Mouse (Mus musculus): ENCODE data around the gene 9930104L06Rik. TPM values are rescaled to one million over a fixed set of nuclear protein-coding genes. Genes with fewer than 3 reads are reported as not detected.

The 9930104L06Rik gene
- polyA plus RNA-seq (2014; fragmentation: Nextera tagmentation; extraction: Ambion mirVana) = 3.8 and 4.3 TPM in 2 replicates

DNA sequence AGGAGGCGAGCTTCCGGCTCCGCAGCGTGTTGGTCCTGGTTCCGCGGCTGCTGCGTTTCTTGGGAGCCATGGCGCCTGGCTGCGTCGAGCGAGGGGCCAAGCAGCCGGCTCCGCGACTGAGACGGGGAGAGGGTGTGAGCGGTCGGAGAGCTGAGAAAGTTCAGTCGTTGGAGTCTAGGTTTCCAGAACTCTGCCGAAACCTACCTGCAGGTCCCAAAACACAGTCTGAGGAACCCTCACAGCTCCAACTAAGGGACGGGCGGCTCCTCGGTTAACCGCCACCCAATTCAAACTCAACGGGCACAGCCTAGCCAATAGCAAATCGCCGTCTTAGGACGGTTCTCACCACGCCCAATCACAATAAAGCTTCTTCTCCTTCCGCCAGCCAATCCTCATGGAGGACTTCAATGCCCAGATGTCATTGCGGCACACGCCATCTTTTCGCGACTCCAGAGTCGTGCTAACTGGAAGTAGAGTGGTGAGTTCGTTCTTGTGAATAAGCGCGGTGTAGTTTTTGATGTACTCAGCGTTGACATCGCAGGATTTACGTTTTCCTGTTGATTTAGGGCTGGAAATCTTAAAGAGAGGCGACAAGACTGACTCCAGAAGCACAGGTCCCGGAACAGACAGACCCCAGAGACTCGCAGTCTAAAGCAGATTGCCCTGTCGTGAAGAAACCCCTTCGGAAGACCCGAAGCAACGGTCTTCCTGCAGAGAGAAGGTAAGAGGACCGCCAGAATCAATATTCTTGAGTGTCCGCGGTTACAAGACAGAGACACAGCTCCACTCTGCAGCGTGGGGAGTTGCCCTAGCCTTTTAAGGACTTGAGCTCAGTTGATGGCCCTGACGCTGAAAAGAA is at the start of gene 9930104L06Rik:
9930104L06Rik (plus strand) TSS at position 436 of the 859 bp plus-strand sequence.
- no peaks in the 10 kb centered on the region for H3K9me3 ChIP-seq (ENCODE audit: control insufficient read depth, low read length)
- WGBS = under 1% methylated on average over 52 of the region's 52 CpGs

DNA sequence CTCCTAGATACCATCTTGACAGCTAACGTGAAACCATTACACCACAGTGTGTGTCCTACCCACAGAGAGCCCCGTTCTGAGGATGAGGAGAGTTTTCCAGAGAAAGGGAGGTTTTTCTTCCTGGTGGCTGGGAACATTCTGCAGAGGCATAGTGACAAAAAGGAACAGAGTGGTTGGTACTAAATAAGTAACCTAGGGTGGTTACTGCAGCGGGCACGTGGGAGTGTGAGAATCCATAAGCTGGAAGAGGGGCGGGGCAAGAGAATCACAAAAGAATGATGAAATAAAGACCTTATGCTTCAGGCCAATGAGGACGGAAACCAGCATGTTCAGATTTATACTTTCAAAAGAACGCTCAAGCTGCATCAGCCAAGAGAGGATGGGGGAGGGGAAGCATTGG is 48.1 kb upstream of the 9930104L06Rik start:
- Histone ChIP-seq H3K4me1 (ENCODE audit: control insufficient read depth, insufficient read depth, low read length) (peaks cover 2% of the 10 kb centered on the region; the same call in 1 of the 2 replicates), H3K36me3 (ENCODE audit: control insufficient read depth, insufficient read depth, low read length) (no peaks in the 10 kb centered on the region), H3K9ac (ENCODE audit: low read length) (no peak overlapping the region), H3K27ac (ENCODE audit: low read depth, low read length) (no peak overlapping the region), H3K27me3 (ENCODE audit: control insufficient read depth, insufficient read depth, low read length) (peaks cover 11% of the 10 kb centered on the region; the same call in 1 of the 2 replicates), H3K4me2 (no peak overlapping the region), H3K9me3 (ENCODE audit: control insufficient read depth, low read length) (no peaks in the 10 kb centered on the region), H3K4me3 (ENCODE audit: low read depth, low read length) (no peak overlapping the region)
- ATAC-seq (ENCODE audit: low FRiP score) (no peak), DNase-seq (ENCODE audit: low spot score, missing footprints) (no peak)
- WGBS = 72% methylated on average over 7 of the region's 7 CpGs

More for the DNA sequence above, at the start of gene 9930104L06Rik:
- ATAC-seq (ENCODE audit: low FRiP score) (peak; percentile 99), DNase-seq (ENCODE audit: low spot score, missing footprints) (peak; percentile 99)
- peak within 1 kb of the TSS; percentile 82 for H3K4me2 ChIP-seq
- no peaks in the 10 kb centered on the region for H3K36me3 ChIP-seq (ENCODE audit: control insufficient read depth, insufficient read depth, low read length)
- H3K9ac ChIP-seq (ENCODE audit: low read length) = peak within 1 kb of the TSS; percentile 72
- peaks cover 20% of the 10 kb centered on the region for H3K4me1 ChIP-seq (ENCODE audit: control insufficient read depth, insufficient read depth, low read length)
- no peaks in the 10 kb centered on the region for H3K27me3 ChIP-seq (ENCODE audit: control insufficient read depth, insufficient read depth, low read length)
- H3K27ac ChIP-seq (ENCODE audit: low read depth, low read length) = no peak within 1 kb of the TSS
- H3K4me3 ChIP-seq (ENCODE audit: low read depth, low read length) = peak within 1 kb of the TSS; percentile 79

DNA sequence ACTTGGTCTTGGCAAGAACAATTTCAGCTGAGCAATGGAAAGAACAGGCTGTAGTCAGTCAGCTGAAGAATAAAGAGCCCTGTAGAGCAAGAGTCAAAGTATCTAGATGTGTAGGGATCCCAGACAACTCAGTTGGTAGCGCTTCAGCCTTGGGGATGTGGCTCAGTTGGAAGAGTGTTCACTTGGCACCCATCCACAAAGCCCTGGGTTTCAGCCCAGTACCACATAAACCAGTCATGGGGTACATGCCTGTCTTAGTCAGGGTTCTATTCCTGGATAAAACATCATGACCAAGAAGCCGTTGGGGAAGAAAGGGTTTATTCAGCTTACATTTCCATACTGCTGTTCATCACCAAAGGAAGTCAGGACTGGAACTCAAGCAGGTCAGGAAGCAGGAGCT is 46.9 kb upstream of the 9930104L06Rik start:
- Histone ChIP-seq H3K27me3 (ENCODE audit: control insufficient read depth, insufficient read depth, low read length) (peaks cover 22% of the 10 kb centered on the region), H3K4me1 (ENCODE audit: control insufficient read depth, insufficient read depth, low read length) (peaks cover 11% of the 10 kb centered on the region), H3K27ac (ENCODE audit: low read depth, low read length) (no peak overlapping the region), H3K4me3 (ENCODE audit: low read depth, low read length) (no peak overlapping the region), H3K36me3 (ENCODE audit: control insufficient read depth, insufficient read depth, low read length) (no peaks in the 10 kb centered on the region), H3K9ac (ENCODE audit: low read length) (no peak overlapping the region), H3K4me2 (no peak overlapping the region), H3K9me3 (ENCODE audit: control insufficient read depth, low read length) (no peaks in the 10 kb centered on the region)
- DNase-seq (ENCODE audit: low spot score, missing footprints) (no peak), ATAC-seq (ENCODE audit: low FRiP score) (no peak)
- WGBS = 91% methylated on average over 2 of the region's 2 CpGs

DNA sequence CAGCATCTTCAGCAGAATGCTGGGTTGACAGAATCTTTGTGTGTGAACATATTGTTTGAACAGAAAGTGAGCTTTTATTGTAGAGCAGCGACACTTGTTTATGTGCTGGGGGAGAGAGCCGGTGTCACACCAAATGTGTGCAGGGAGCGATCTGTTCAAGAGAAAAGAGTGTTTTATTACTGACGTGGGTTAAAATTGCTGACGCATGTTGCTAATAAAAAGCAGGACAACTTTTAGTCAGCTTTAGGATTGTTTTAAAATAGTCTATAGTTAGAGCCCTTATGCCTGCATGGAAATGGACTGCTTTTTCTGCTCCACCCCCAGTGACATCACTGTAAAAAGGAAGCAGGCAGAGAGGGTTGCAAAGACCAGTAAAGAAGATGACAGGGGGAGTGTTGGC is 46.0 kb upstream of the 9930104L06Rik start:
- H3K9ac ChIP-seq (ENCODE audit: low read length) = no peak overlapping the region
- H3K27me3 ChIP-seq (ENCODE audit: control insufficient read depth, insufficient read depth, low read length) = peaks cover 28% of the 10 kb centered on the region
- peaks cover 15% of the 10 kb centered on the region for H3K4me1 ChIP-seq (ENCODE audit: control insufficient read depth, insufficient read depth, low read length)
- no peaks in the 10 kb centered on the region for H3K9me3 ChIP-seq (ENCODE audit: control insufficient read depth, low read length)
- WGBS = 79% methylated on average over 5 of the region's 5 CpGs
- H3K36me3 ChIP-seq (ENCODE audit: control insufficient read depth, insufficient read depth, low read length) = no peaks in the 10 kb centered on the region
- no peak for DNase-seq (ENCODE audit: low spot score, missing footprints)
- H3K4me2 ChIP-seq = no peak overlapping the region
- H3K4me3 ChIP-seq (ENCODE audit: low read depth, low read length) = no peak overlapping the region
- ATAC-seq (ENCODE audit: low FRiP score) = no peak
- no peak overlapping the region for H3K27ac ChIP-seq (ENCODE audit: low read depth, low read length)

DNA sequence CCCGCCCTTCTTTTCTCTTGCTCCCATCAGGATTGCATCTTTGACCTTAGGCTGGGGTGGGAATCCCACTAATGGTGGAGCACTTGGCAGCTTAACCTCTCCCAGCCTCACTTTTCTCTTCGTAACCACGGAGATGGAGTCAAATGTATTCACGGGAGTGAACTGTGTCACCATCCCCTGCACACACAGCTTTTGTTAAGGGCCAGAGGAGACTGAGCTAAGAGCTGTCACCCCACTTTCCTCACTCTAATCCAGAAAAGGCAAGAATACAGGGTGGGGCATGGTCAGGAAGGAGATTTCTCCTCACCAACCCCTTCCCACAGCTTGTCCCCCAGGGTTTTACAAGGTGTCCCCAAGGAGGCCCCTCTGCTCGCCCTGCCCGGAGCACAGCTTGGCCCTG is 43.1 kb upstream of the 9930104L06Rik start:
- Histone ChIP-seq H3K4me1 (ENCODE audit: control insufficient read depth, insufficient read depth, low read length) (peaks cover 25% of the 10 kb centered on the region), H3K36me3 (ENCODE audit: control insufficient read depth, insufficient read depth, low read length) (no peaks in the 10 kb centered on the region), H3K4me2 (no peak overlapping the region), H3K27me3 (ENCODE audit: control insufficient read depth, insufficient read depth, low read length) (peaks cover 31% of the 10 kb centered on the region), H3K9ac (ENCODE audit: low read length) (no peak overlapping the region), H3K27ac (ENCODE audit: low read depth, low read length) (no peak overlapping the region), H3K9me3 (ENCODE audit: control insufficient read depth, low read length) (no peaks in the 10 kb centered on the region), H3K4me3 (ENCODE audit: low read depth, low read length) (no peak overlapping the region)
- ATAC-seq (ENCODE audit: low FRiP score) (peak; percentile 22; the same call in 1 of the 2 replicates), DNase-seq (ENCODE audit: low spot score, missing footprints) (peak; percentile 91)
- WGBS = 18% methylated on average over 6 of the region's 6 CpGs

DNA sequence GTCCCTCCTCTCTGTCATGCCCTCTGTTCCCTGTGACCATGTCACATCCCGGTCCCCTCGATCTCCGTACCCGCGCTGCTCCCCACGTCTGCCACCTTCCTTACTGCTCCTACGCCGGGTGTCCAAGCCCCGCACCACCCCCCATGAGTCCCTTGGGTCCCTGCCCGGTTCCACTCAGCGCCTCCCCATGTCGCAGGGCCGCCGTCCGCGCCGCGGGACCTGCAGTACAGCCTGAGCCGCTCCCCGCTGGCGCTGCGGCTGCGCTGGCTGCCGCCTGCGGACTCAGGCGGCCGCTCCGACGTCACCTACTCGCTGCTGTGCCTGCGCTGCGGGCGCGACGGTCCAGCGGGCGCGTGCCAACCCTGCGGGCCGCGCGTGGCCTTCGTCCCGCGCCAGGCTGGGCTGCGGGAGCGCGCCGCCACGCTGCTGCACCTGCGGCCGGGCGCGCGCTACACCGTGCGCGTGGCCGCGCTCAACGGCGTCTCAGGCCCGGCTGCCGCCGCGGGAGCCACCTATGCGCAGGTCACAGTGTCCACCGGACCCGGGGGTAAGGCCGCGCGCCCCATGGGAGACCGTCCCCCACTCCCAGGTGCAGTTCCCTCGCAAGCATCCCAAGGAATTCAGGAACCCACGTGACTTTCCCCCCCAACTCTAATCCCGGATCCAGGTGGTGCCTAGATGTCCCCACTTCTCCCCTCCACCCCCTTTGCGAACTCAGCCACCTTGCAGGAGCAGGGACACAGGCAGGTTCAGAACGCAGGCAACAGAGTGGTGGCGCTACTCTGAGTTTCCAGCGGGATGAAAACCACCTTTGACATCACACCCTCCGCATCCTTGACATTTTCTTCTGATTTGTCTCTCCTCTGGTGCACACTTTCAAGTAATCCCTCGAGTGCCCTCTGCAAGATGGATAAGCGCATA is 42.1 kb upstream of the 9930104L06Rik start:
- peaks cover 35% of the 10 kb centered on the region for H3K4me1 ChIP-seq (ENCODE audit: control insufficient read depth, insufficient read depth, low read length)
- ATAC-seq (ENCODE audit: low FRiP score) (peak; percentile 65), DNase-seq (ENCODE audit: low spot score, missing footprints) (peak; percentile 92)
- peak overlapping the region; percentile 55 for H3K9ac ChIP-seq (ENCODE audit: low read length)
- peaks cover 31% of the 10 kb centered on the region for H3K27me3 ChIP-seq (ENCODE audit: control insufficient read depth, insufficient read depth, low read length)
- H3K4me3 ChIP-seq (ENCODE audit: low read depth, low read length) = peak overlapping the region; percentile 48
- H3K9me3 ChIP-seq (ENCODE audit: control insufficient read depth, low read length) = no peaks in the 10 kb centered on the region
- H3K36me3 ChIP-seq (ENCODE audit: control insufficient read depth, insufficient read depth, low read length) = no peaks in the 10 kb centered on the region
- 1% methylated on average over 83 of the region's 83 CpGs for WGBS
- no peak overlapping the region for H3K27ac ChIP-seq (ENCODE audit: low read depth, low read length)
- H3K4me2 ChIP-seq = peak overlapping the region; percentile 79

DNA sequence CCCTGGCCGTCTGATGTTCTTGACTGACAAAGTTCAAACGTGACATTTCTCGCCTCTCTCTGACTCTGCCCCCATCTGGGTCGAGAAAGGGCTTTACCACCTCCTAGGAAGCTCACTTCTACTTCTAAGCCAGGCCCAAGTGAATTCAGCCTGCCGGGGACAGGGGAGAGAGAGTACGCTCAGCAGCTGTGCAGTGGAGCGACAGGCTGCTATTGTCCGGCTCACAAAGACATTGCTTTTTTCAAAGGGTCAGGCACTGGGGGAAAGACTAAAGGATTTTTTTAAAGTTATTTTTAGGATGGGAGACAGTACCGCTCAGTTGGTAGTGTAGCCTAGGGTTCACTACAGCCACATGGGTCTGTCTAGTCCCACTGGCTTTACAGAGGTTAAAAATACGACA is 38.4 kb upstream of the 9930104L06Rik start:
- no peaks in the 10 kb centered on the region for H3K36me3 ChIP-seq (ENCODE audit: control insufficient read depth, insufficient read depth, low read length)
- WGBS = 12% methylated on average over 10 of the region's 10 CpGs
- H3K9ac ChIP-seq (ENCODE audit: low read length) = no peak overlapping the region
- H3K27me3 ChIP-seq (ENCODE audit: control insufficient read depth, insufficient read depth, low read length) = peaks cover 24% of the 10 kb centered on the region
- ATAC-seq (ENCODE audit: low FRiP score) = peak; percentile 49; the same call in 1 of the 2 replicates
- DNase-seq (ENCODE audit: low spot score, missing footprints) = no peak
- H3K4me3 ChIP-seq (ENCODE audit: low read depth, low read length) = no peak overlapping the region
- H3K9me3 ChIP-seq (ENCODE audit: control insufficient read depth, low read length) = no peaks in the 10 kb centered on the region
- H3K27ac ChIP-seq (ENCODE audit: low read depth, low read length) = peak overlapping the region; percentile 72
- H3K4me1 ChIP-seq (ENCODE audit: control insufficient read depth, insufficient read depth, low read length) = peaks cover 48% of the 10 kb centered on the region
- H3K4me2 ChIP-seq = no peak overlapping the region

DNA sequence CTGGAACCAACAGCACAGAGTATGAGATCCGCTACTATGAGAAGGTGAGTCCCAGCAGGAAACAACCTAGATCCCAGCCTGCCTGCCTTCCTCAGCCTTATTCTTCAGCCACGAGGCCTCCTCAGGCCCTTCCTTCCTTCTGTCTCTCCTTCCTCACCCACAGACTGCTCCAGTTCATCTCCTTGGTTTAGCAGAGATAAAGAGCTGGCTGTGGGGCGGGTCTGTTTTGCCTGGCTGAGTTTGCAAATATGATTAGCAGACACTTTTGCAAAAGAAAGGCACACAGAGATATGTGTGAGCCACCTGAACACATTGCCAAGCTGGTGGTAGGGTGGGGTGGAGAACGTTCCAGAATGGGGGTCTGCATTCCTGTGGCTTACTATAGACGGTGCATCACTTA is 36.9 kb upstream of the 9930104L06Rik start:
- H3K4me2 ChIP-seq = no peak overlapping the region
- H3K4me1 ChIP-seq (ENCODE audit: control insufficient read depth, insufficient read depth, low read length) = peaks cover 37% of the 10 kb centered on the region
- no peak overlapping the region for H3K9ac ChIP-seq (ENCODE audit: low read length)
- ATAC-seq (ENCODE audit: low FRiP score) = no peak
- 50% methylated on average over 5 of the region's 5 CpGs for WGBS
- peaks cover 12% of the 10 kb centered on the region for H3K27me3 ChIP-seq (ENCODE audit: control insufficient read depth, insufficient read depth, low read length)
- H3K4me3 ChIP-seq (ENCODE audit: low read depth, low read length) = no peak overlapping the region
- no peak for DNase-seq (ENCODE audit: low spot score, missing footprints)
- no peaks in the 10 kb centered on the region for H3K36me3 ChIP-seq (ENCODE audit: control insufficient read depth, insufficient read depth, low read length)
- no peak overlapping the region for H3K27ac ChIP-seq (ENCODE audit: low read depth, low read length)
- H3K9me3 ChIP-seq (ENCODE audit: control insufficient read depth, low read length) = no peaks in the 10 kb centered on the region
